Mouse (Mus musculus) CH12.LX (cell line): Measurements from ENCODE around the gene Dhx15. TPM values are rescaled to one million over a fixed set of nuclear protein-coding genes. Genes with fewer than 3 reads are reported as not detected.
A peak's percentile ranks its signal among the peaks of the same experiment; 100 is the strongest.

Experiments used
- DNase-seq: peaks from one replicate; pipeline ENCODE4 v3.0.0-alpha.2; 2013; ENCODE audit errors: extremely low read depth
- H3K27ac ChIP-seq: 2 replicates; pipeline ENCODE4 v1.5.1; 2012; ENCODE audit warnings: low read depth, mild to moderate bottlenecking, control low read depth, moderate library complexity; ENCODE audit not compliant: insufficient read depth
- H3K27me3 ChIP-seq: replicated peaks from 2 replicates; pipeline ENCODE3; 2012; ENCODE audit warnings: inconsistent platforms
- H3K36me3 ChIP-seq, 2 experiments: replicated peaks in 1 of 2; 2 replicates each; pipeline versions ENCODE3 to v1.6.1; 2012; ENCODE audit warnings: inconsistent platforms in 1 of 2, low read length in 1 of 2, mild to moderate bottlenecking in 1 of 2, mixed read lengths in 1 of 2, moderate library complexity in 1 of 2; ENCODE audit not compliant: control insufficient read depth in 1 of 2, insufficient read depth in 1 of 2
- H3K4me1 ChIP-seq, 2 experiments: 2 replicates each; pipeline ENCODE4 v1.6.1; 2012; ENCODE audit warnings: inconsistent platforms in 1 of 2, moderate library complexity in 1 of 2; ENCODE audit not compliant: insufficient read depth in 2 of 2, control insufficient read depth in 1 of 2
- H3K4me2 ChIP-seq: 2 replicates; pipeline ENCODE4 v1.6.1; 2012; ENCODE audit warnings: low read depth, mild to moderate bottlenecking, control low read depth; ENCODE audit not compliant: poor library complexity, insufficient read depth, severe bottlenecking
- H3K4me3 ChIP-seq, 3 experiments: fragments of 150-350 bp in 1 of 3; sonication (generic) in 1 of 3; replicated peaks in 1 of 3; 2 replicates each; pipeline versions ENCODE3 to v1.5.1; 2011 to 2012; ENCODE audit warnings: low read depth in 2 of 3, low read length in 2 of 3, mild to moderate bottlenecking in 2 of 3, moderate library complexity in 2 of 3, control low read depth in 1 of 3, improper control_type of control experiment in 1 of 3, inconsistent platforms in 1 of 3, mixed read lengths in 1 of 3; ENCODE audit not compliant: poor library complexity in 1 of 3
- H3K79me2 ChIP-seq: replicated peaks from 2 replicates; pipeline ENCODE4 v1.6.1; 2012; ENCODE audit warnings: mild to moderate bottlenecking, moderate library complexity; ENCODE audit not compliant: control insufficient read depth, poor library complexity, insufficient read depth, severe bottlenecking; ENCODE audit errors: extremely low read depth
- H3K9ac ChIP-seq: 2 replicates; pipeline ENCODE4 v1.6.1; 2012; ENCODE audit warnings: low read depth, mild to moderate bottlenecking, control low read depth, moderate library complexity; ENCODE audit not compliant: insufficient read depth
- H3K9me3 ChIP-seq: replicated peaks from 2 replicates; pipeline ENCODE3; 2012; ENCODE audit warnings: low read length, inconsistent platforms, mixed read lengths
- BHLHE40 ChIP-seq: IDR thresholded peaks from 2 replicates; pipeline ENCODE4 v1.6.1; 2011; ENCODE audit warnings: mild to moderate bottlenecking, low read depth, low read length, improper control_type of control experiment
- CHD1 ChIP-seq: IDR thresholded peaks from 2 replicates; pipeline ENCODE4 v1.6.1; 2012; ENCODE audit warnings: low read depth, low read length, improper control_type of control experiment, inconsistent platforms
- CHD2 ChIP-seq: IDR thresholded peaks from 2 replicates; pipeline ENCODE4 v1.6.1; 2011; ENCODE audit warnings: low read length, improper control_type of control experiment
- CTCF ChIP-seq, 2 experiments: IDR thresholded peaks in 1 of 2; conservative IDR thresholded peaks in 1 of 2; 2 replicates each; pipeline ENCODE4 v1.5.1; 2011 to 2012; ENCODE audit warnings: low read depth in 2 of 2, low read length in 2 of 2, improper control_type of control experiment in 1 of 2, inconsistent platforms in 1 of 2, mild to moderate bottlenecking in 1 of 2, moderate library complexity in 1 of 2
- E2F4 ChIP-seq: IDR thresholded peaks from 2 replicates; pipeline ENCODE4 v1.6.1; 2011; ENCODE audit warnings: low read depth, low read length, improper control_type of control experiment; ENCODE audit not compliant: insufficient replicate concordance
- ELF1 ChIP-seq: IDR thresholded peaks from 2 replicates; pipeline ENCODE4 v1.6.1; 2014; ENCODE audit warnings: low read depth, mild to moderate bottlenecking, inconsistent platforms, low read length, improper control_type of control experiment
- EP300 ChIP-seq: IDR thresholded peaks from 2 replicates; pipeline ENCODE4 v1.6.1; 2011; ENCODE audit warnings: low read length, improper control_type of control experiment
- ETS1 ChIP-seq: conservative IDR thresholded peaks from 2 replicates; pipeline ENCODE4 v1.6.1; 2012; ENCODE audit warnings: low read depth, mild to moderate bottlenecking, inconsistent platforms, low read length, improper control_type of control experiment, moderate library complexity
- GABPA ChIP-seq: IDR thresholded peaks from 2 replicates; pipeline ENCODE4 v1.6.1; 2012; ENCODE audit warnings: low read depth, low read length, improper control_type of control experiment, inconsistent platforms; ENCODE audit not compliant: insufficient replicate concordance
- IRF4 ChIP-seq: IDR thresholded peaks from 2 replicates; pipeline ENCODE4 v1.6.1; 2014; ENCODE audit warnings: low read depth, mild to moderate bottlenecking, inconsistent platforms, low read length, improper control_type of control experiment
- JUN ChIP-seq: IDR thresholded peaks from 2 replicates; pipeline ENCODE4 v1.6.1; 2011; ENCODE audit warnings: low read depth, mild to moderate bottlenecking, low read length, improper control_type of control experiment, moderate library complexity; ENCODE audit not compliant: insufficient read depth
- JUND ChIP-seq: conservative IDR thresholded peaks from 2 replicates; pipeline ENCODE4 v1.6.1; 2011; ENCODE audit warnings: low read depth, low read length, improper control_type of control experiment
- KAT2A ChIP-seq: IDR thresholded peaks from 2 replicates; pipeline ENCODE4 v1.6.1; 2012; ENCODE audit warnings: low read length, improper control_type of control experiment, inconsistent platforms; ENCODE audit not compliant: insufficient replicate concordance
- MAFK ChIP-seq: IDR thresholded peaks from 2 replicates; pipeline ENCODE4 v1.6.1; 2011; ENCODE audit warnings: low read length, improper control_type of control experiment; ENCODE audit not compliant: insufficient replicate concordance
- MAX ChIP-seq: IDR thresholded peaks from 2 replicates; pipeline ENCODE4 v1.6.1; 2011; ENCODE audit warnings: low read length, improper control_type of control experiment
- MEF2A ChIP-seq: IDR thresholded peaks from 2 replicates; pipeline ENCODE4 v1.6.1; 2014; ENCODE audit warnings: low read depth, mild to moderate bottlenecking, inconsistent platforms, low read length, improper control_type of control experiment, borderline replicate concordance
- MXI1 ChIP-seq: IDR thresholded peaks from 2 replicates; pipeline ENCODE4 v1.6.1; 2011; ENCODE audit warnings: mild to moderate bottlenecking, low read depth, low read length, improper control_type of control experiment
- MYC ChIP-seq: IDR thresholded peaks from 2 replicates; pipeline ENCODE4 v1.6.1; 2011; ENCODE audit warnings: low read depth, mild to moderate bottlenecking, improper control_type of control experiment, low read length
- NRF1 ChIP-seq: IDR thresholded peaks from 2 replicates; pipeline ENCODE4 v1.6.1; 2014; ENCODE audit warnings: low read depth, mild to moderate bottlenecking, inconsistent platforms, low read length, improper control_type of control experiment, moderate library complexity
- PAX5 ChIP-seq: IDR thresholded peaks from 2 replicates; pipeline ENCODE4 v1.6.1; 2012; ENCODE audit warnings: low read length, inconsistent platforms, mixed read lengths
- POLR2A ChIP-seq: IDR thresholded peaks from 2 replicates; pipeline ENCODE4 v1.6.1; 2011; ENCODE audit warnings: low read depth, mild to moderate bottlenecking, improper control_type of control experiment, low read length
- POLR2AphosphoS2 ChIP-seq: IDR thresholded peaks from 2 replicates; pipeline ENCODE4 v1.6.1; 2011; ENCODE audit warnings: low read depth, low read length, improper control_type of control experiment
- SIN3A ChIP-seq: IDR thresholded peaks from 2 replicates; pipeline ENCODE4 v1.6.1; 2012; ENCODE audit warnings: low read length, improper control_type of control experiment, inconsistent platforms
- TBP ChIP-seq: conservative IDR thresholded peaks from 2 replicates; pipeline ENCODE4 v1.6.1; 2011; ENCODE audit warnings: low read depth, low read length, improper control_type of control experiment
- UBTF ChIP-seq: IDR thresholded peaks from 2 replicates; pipeline ENCODE4 v1.6.1; 2012; ENCODE audit warnings: low read depth, mild to moderate bottlenecking, inconsistent platforms, low read length, improper control_type of control experiment, moderate library complexity
- ZC3H11A ChIP-seq: IDR thresholded peaks from 2 replicates; pipeline ENCODE4 v1.6.1; 2012; ENCODE audit warnings: low read depth, mild to moderate bottlenecking, inconsistent platforms, low read length, improper control_type of control experiment
- ZKSCAN1 ChIP-seq: IDR thresholded peaks from 2 replicates; pipeline ENCODE4 v1.6.1; 2012; ENCODE audit warnings: low read depth, inconsistent platforms, low read length, improper control_type of control experiment, borderline replicate concordance
- ZMIZ1 ChIP-seq: IDR thresholded peaks from 2 replicates; pipeline ENCODE4 v1.6.1; 2012; ENCODE audit warnings: low read depth, mild to moderate bottlenecking, inconsistent platforms, low read length, improper control_type of control experiment
- ZNF384 ChIP-seq: IDR thresholded peaks from 2 replicates; pipeline ENCODE4 v1.6.1; 2012; ENCODE audit warnings: low read depth, low read length, improper control_type of control experiment, inconsistent platforms
- dilution Hi-C: fragments of 300-500 bp; cut with MboI; formaldehyde crosslinking; loops from 2 replicates; pipeline ENCODE4 v1.14.3; 2020; ENCODE audit warnings: low sequenced_read_pairs; ENCODE audit not compliant: extremely low pct_unique_long_range_greater_than_20kb, extremely low pct_ligation_motif_present
- in situ Hi-C: fragments of 300-500 bp; cut with MboI; formaldehyde crosslinking; loops from 3 replicates; pipeline ENCODE4 v1.14.3; 2019; ENCODE audit warnings: low sequenced_read_pairs, low pct_ligation_motif_present, low pct_unique_long_range_greater_than_20kb, mixed read lengths
- polyA plus RNA-seq: library from polyadenylated mRNA; unstranded; fragments of >175 nt; gene quantifications from 2 replicates; pipeline ENCODE4 v1.2.1, GENCODE M21; 2012; ENCODE audit warnings: low read depth; ENCODE audit not compliant: insufficient read length
- total RNA-seq, 2 experiments: library from RNA; depleted of rRNA; stranded (reverse); fragments of 300-350 nt in 1 of 2; fragments of >200 nt in 1 of 2; gene quantifications; 2 replicates each; pipeline ENCODE4 v1.2.3; 2012 to 2014

Dhx15 gene
- total and polyA plus RNA-seq, 3 experiments: 101 to 355 (median 287) TPM

GRCm38 (mm10) chr5:52177326-52177725, 13.0 kb downstream of the Dhx15 start:
- in situ Hi-C loops: no loop called here
- Histone ChIP-seq H3K9me3 (no peaks in the 10 kb centered on the region), H3K4me2 (no peak overlapping the region), H3K4me1 (peaks cover 0 to 28% of the 10 kb centered on the region in 2 experiments; a peak in 1 of 4 replicates), H3K79me2 (peaks cover 56% of the 10 kb centered on the region), H3K27ac (no peak overlapping the region), H3K9ac (no peak overlapping the region), H3K36me3 (peaks cover 12 to 59% of the 10 kb centered on the region in 2 experiments)
- DNase-seq: no peak
- TF ChIP-seq KAT2A (no peak), POLR2A (no peak), CHD2 (no peak), JUND (no peak), POLR2AphosphoS2 (no peak), ELF1 (no peak), E2F4 (no peak), ZC3H11A (no peak), CHD1 (no peak), MAX (no peak), UBTF (no peak), MAFK (no peak), ZMIZ1 (no peak), TBP (no peak), ZKSCAN1 (no peak), MEF2A (no peak), CTCF (conservative IDR thresholded peaks at IDR 0.05 in 1 of 2, IDR thresholded peaks at IDR 0.05 in 1 of 2; ENCODE audit: low read depth in 2 of 2, low read length in 2 of 2) (no peak), JUN (no peak)
- TF ChIP-seq, all 38 proteins: peak for 0
- Histone ChIP-seq H3K27me3 (no peaks in the 10 kb centered on the region), H3K4me3 (no peak overlapping the region)
- dilution Hi-C loops: no loop called here

DNA sequence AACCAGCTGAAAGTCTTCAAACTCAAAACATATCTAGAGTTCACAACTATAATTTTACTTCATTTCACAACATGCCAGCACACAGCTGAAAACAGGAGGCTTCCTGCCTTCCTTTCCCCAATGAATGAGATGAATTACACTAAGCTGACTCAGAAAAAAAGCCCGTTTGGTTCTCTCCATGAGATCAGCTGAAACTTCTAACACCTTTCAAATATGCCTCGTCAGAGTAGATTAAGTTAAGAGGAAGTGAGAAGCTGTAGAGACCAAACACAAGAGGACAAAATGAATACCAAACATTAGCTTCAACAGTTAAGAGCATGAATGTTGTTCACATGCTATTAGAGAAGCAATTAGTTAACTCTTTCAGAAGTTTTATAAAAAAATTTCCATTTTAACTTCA, 21.8 kb downstream of the Dhx15 start:
- peak; percentile 79 for DNase-seq
- H3K27me3 ChIP-seq: no peaks in the 10 kb centered on the region
- H3K9ac ChIP-seq: no peak overlapping the region
- in situ Hi-C loops: no loop called here
- peaks cover 24 to 67% of the 10 kb centered on the region in 2 experiments for H3K36me3 ChIP-seq
- dilution Hi-C loops: no loop called here
- TF ChIP-seq ZKSCAN1: no peak
- TF ChIP-seq ETS1: peak; percentile 80
- TF ChIP-seq GABPA: no peak
- peak; percentile 53 for TF ChIP-seq ZNF384
- peak; percentile 80 for TF ChIP-seq EP300
- TF ChIP-seq CHD1: 0 out of 2 replicates have a peak, but pooled peaks have one; percentile 73
- TF ChIP-seq MAFK: peak; percentile 82; the same call in 1 of the 2 replicates
- TF ChIP-seq MYC: no peak
- no peak; the same call in 1 of the 2 replicates for TF ChIP-seq MXI1
- no peak for TF ChIP-seq POLR2A
- TF ChIP-seq NRF1: no peak
- peak; percentile 90 for TF ChIP-seq SIN3A
- no peak for TF ChIP-seq ZC3H11A
- TF ChIP-seq PAX5: no peak
- no peak for TF ChIP-seq BHLHE40
- TF ChIP-seq IRF4: peak; percentile 79; the same call in 1 of the 2 replicates
- no peak overlapping the region for H3K4me3 ChIP-seq
- H3K79me2 ChIP-seq: peaks cover 47% of the 10 kb centered on the region
- H3K9me3 ChIP-seq: no peaks in the 10 kb centered on the region
- no peak overlapping the region for H3K27ac ChIP-seq
- no peak overlapping the region for H3K4me2 ChIP-seq
- peaks cover 2 to 35% of the 10 kb centered on the region in 2 experiments; a peak in 2 of 4 replicates for H3K4me1 ChIP-seq
